Mouse (Mus musculus): ENCODE measurements around the gene Srsf1. TPM values are rescaled to one million over a fixed set of nuclear protein-coding genes. Genes with fewer than 3 reads are reported as not detected.
"Not testable (repeated sequence)": the region's sequence is repeated elsewhere in the genome, so short reads cannot be mapped to it uniquely, and the experiment has no call there.

Gene Srsf1
- polyA plus RNA-seq, 1 experiment, result 76.5 TPM

- DNase-seq, result no peak
- H3K4me1 ChIP-seq (ENCODE audit: control insufficient read depth, insufficient read depth, low read length), result no peaks in the 10 kb centered on the region
- TF ChIP-seq CTCF (IDR thresholded peaks at IDR 0.05; ENCODE audit: insufficient read depth, low read length), result no peak
- H3K4me3 ChIP-seq (replicated peaks; ENCODE audit: extremely low read depth, low read depth, low read length), result no peak overlapping the region
- WGBS, result 69% methylated on average over 10 of the region's 10 CpGs
These were observed 10.4 kb upstream of the Srsf1 start for GRCm38 (mm10) chr11:88036761-88037251.

GRCm38 (mm10) chr11:88037386-88037785 lies 9.8 kb upstream of the Srsf1 start:
- no peak for DNase-seq
- TF ChIP-seq POLR2A (IDR thresholded peaks at IDR 0.05; ENCODE audit: borderline replicate concordance, extremely low read depth, low read depth, low read length) (no peak), CTCF (IDR thresholded peaks at IDR 0.05; ENCODE audit: insufficient read depth, low read length) (no peak)
- WGBS, result 75% methylated on average over 3 of the region's 3 CpGs
- H3K4me1 ChIP-seq (ENCODE audit: control insufficient read depth, insufficient read depth, low read length), result no peaks in the 10 kb centered on the region
- H3K4me3 ChIP-seq (replicated peaks; ENCODE audit: extremely low read depth, low read depth, low read length), result no peak overlapping the region

GRCm38 (mm10) chr11:88039066-88039465 lies 8.1 kb upstream of the Srsf1 start:
- no peak for TF ChIP-seq CTCF (IDR thresholded peaks at IDR 0.05; ENCODE audit: insufficient read depth, low read length)
- no peak for TF ChIP-seq POLR2A (IDR thresholded peaks at IDR 0.05; ENCODE audit: borderline replicate concordance, extremely low read depth, low read depth, low read length)
- Histone ChIP-seq H3K4me1 (ENCODE audit: control insufficient read depth, insufficient read depth, low read length) (no peaks in the 10 kb centered on the region), H3K4me3 (replicated peaks; ENCODE audit: extremely low read depth, low read depth, low read length) (no peak overlapping the region)
- no peak for DNase-seq
- 80% methylated on average over 1 of the region's 1 CpGs for WGBS

GRCm38 (mm10) chr11:88044314-88044713 lies 2.9 kb upstream of the Srsf1 start:
- H3K4me3 ChIP-seq (replicated peaks; ENCODE audit: extremely low read depth, low read depth, low read length), result no peak overlapping the region
- TF ChIP-seq POLR2A (IDR thresholded peaks at IDR 0.05; ENCODE audit: borderline replicate concordance, extremely low read depth, low read depth, low read length) (no peak), CTCF (IDR thresholded peaks at IDR 0.05; ENCODE audit: insufficient read depth, low read length) (no peak)
- DNase-seq, result no peak
- H3K4me1 ChIP-seq (ENCODE audit: control insufficient read depth, insufficient read depth, low read length), result peaks cover 6% of the 10 kb centered on the region

- peaks cover 11% of the 10 kb centered on the region for H3K4me1 ChIP-seq (ENCODE audit: control insufficient read depth, insufficient read depth, low read length)
- H3K4me3 ChIP-seq (replicated peaks; ENCODE audit: extremely low read depth, low read depth, low read length); DNase-seq: not testable (repeated sequence)
- 92% methylated on average over 3 of the region's 3 CpGs for WGBS
These were observed 2.0 kb upstream of the Srsf1 start for GRCm38 (mm10) chr11:88045159-88045558.

- 79% methylated on average over 4 of the region's 4 CpGs for WGBS
- Histone ChIP-seq H3K4me3 (replicated peaks; ENCODE audit: extremely low read depth, low read depth, low read length) (no peak overlapping the region), H3K4me1 (ENCODE audit: control insufficient read depth, insufficient read depth, low read length) (peaks cover 11% of the 10 kb centered on the region)
- TF ChIP-seq CTCF (IDR thresholded peaks at IDR 0.05; ENCODE audit: insufficient read depth, low read length), result no peak
- no peak for TF ChIP-seq POLR2A (IDR thresholded peaks at IDR 0.05; ENCODE audit: borderline replicate concordance, extremely low read depth, low read depth, low read length)
- no peak for DNase-seq
These were observed 1.3 kb upstream of the Srsf1 start for GRCm38 (mm10) chr11:88045878-88046277.

GRCm38 (mm10) chr11:88046323-88046937 lies 743 bp upstream of the Srsf1 start:
- H3K4me3 ChIP-seq (replicated peaks; ENCODE audit: extremely low read depth, low read depth, low read length), result no peak overlapping the region
- 43% methylated on average over 17 of the region's 17 CpGs for WGBS
- no peak for TF ChIP-seq POLR2A (IDR thresholded peaks at IDR 0.05; ENCODE audit: borderline replicate concordance, extremely low read depth, low read depth, low read length)
- no peak for TF ChIP-seq CTCF (IDR thresholded peaks at IDR 0.05; ENCODE audit: insufficient read depth, low read length)
- no peak for DNase-seq
- H3K4me1 ChIP-seq (ENCODE audit: control insufficient read depth, insufficient read depth, low read length), result peaks cover 11% of the 10 kb centered on the region

- peaks cover 11% of the 10 kb centered on the region for H3K4me1 ChIP-seq (ENCODE audit: control insufficient read depth, insufficient read depth, low read length)
- WGBS, result under 1% methylated on average over 76 of the region's 76 CpGs
- TF ChIP-seq POLR2A (IDR thresholded peaks at IDR 0.05; ENCODE audit: borderline replicate concordance, extremely low read depth, low read depth, low read length) (0 out of 2 replicates have a peak, but pooled peaks have one; percentile 0), CTCF (IDR thresholded peaks at IDR 0.05; ENCODE audit: insufficient read depth, low read length) (no peak)
- peak; percentile 73 for DNase-seq
- H3K4me3 ChIP-seq (replicated peaks; ENCODE audit: extremely low read depth, low read depth, low read length), result peak overlapping the region; percentile 95
These were observed 828 bp downstream of the Srsf1 start for GRCm38 (mm10) chr11:88047871-88048531.

GRCm38 (mm10) chr11:88048961-88049670 lies 1.9 kb downstream of the Srsf1 start:
- 12% methylated on average over 26 of the region's 26 CpGs for WGBS
- TF ChIP-seq POLR2A (IDR thresholded peaks at IDR 0.05; ENCODE audit: borderline replicate concordance, extremely low read depth, low read depth, low read length) (no peak), CTCF (IDR thresholded peaks at IDR 0.05; ENCODE audit: insufficient read depth, low read length) (no peak)
- no peak for DNase-seq
- H3K4me3 ChIP-seq (replicated peaks; ENCODE audit: extremely low read depth, low read depth, low read length), result peak overlapping the region; percentile 54
- H3K4me1 ChIP-seq (ENCODE audit: control insufficient read depth, insufficient read depth, low read length), result peaks cover 11% of the 10 kb centered on the region

GRCm38 (mm10) chr11:88049732-88050131 lies 2.6 kb downstream of the Srsf1 start:
- DNase-seq, result no peak
- no peak for TF ChIP-seq POLR2A (IDR thresholded peaks at IDR 0.05; ENCODE audit: borderline replicate concordance, extremely low read depth, low read depth, low read length)
- H3K4me3 ChIP-seq (replicated peaks; ENCODE audit: extremely low read depth, low read depth, low read length), result no peak overlapping the region

More at GRCm38 (mm10) chr11:88049732-88050131, 2.6 kb downstream of the Srsf1 start:
- peaks cover 11% of the 10 kb centered on the region for H3K4me1 ChIP-seq (ENCODE audit: control insufficient read depth, insufficient read depth, low read length)
